Mouse (Mus musculus) G1E (cell line): ENCODE data around the gene Cdkn3.

Source experiments
- CTCF ChIP-seq: IDR thresholded peaks from 2 replicates; pipeline ENCODE4 v1.5.1; 2012; ENCODE audit warnings: low read depth, low read length, inconsistent platforms, mixed read lengths
- GATA1 ChIP-seq: IDR thresholded peaks from 2 replicates; pipeline ENCODE4 v1.6.1; 2012; ENCODE audit warnings: borderline replicate concordance, low read length, inconsistent platforms, mixed read lengths
- GATA2 ChIP-seq: IDR thresholded peaks from 2 replicates; pipeline ENCODE4 v1.6.1; 2012; ENCODE audit warnings: low read depth, low read length, inconsistent platforms, borderline replicate concordance
- POLR2AphosphoS5 ChIP-seq: IDR thresholded peaks from 2 replicates; pipeline ENCODE4 v1.6.1; 2012; ENCODE audit warnings: low read depth, low read length, inconsistent platforms; ENCODE audit not compliant: insufficient replicate concordance
- TAL1 ChIP-seq: conservative IDR thresholded peaks from 2 replicates; pipeline ENCODE4 v1.6.1; 2012; ENCODE audit warnings: low read depth, low read length, inconsistent platforms, mixed read lengths

DNA sequence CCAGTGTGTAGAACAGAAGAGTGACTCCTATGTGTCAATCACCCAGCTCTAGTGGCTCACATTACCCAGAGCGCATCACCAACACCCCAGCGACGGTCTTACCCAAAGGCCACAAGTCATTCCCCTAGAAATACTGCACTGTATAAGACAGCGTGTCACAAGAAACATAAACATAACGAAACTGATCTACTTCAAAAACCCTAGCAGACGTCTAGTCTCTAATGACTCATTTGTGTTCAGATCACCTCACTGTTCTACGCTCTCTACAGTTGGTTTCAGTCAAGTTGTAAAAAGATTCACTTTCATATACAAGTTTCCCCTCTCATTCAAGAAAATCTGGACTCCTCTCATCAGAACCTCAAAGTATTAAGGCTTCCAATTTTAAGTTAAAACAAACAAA, 58.4 kb downstream of the Cdkn3 start:
- no peak for TF ChIP-seq GATA1
- no peak for TF ChIP-seq TAL1
- TF ChIP-seq CTCF, result no peak
- TF ChIP-seq POLR2AphosphoS5, result no peak
- no peak for TF ChIP-seq GATA2
